In genomic region chr1:127677661-127678580, GRCm38 (mm10) we compare ENCODE assay signal across 8 mouse cellular contexts. TPM values are rescaled to one million over a fixed set of nuclear protein-coding genes. Genes with fewer than 3 reads are reported as not detected.
DNase-seq lines count a peak whose midpoint lies in the region; ATAC-seq and TF ChIP-seq lines count a peak whose summit lies in the region.

No protein-coding gene starts in this region.

- 2% methylated on average over 64 of the region's 64 CpGs for WGBS in forebrain, embryonic 14.5 days
- WGBS in lung, adult 2 months, result 4% methylated on average over 64 of the region's 64 CpGs

- TF ChIP-seq POLR2A in lung, adult 2 months (IDR thresholded peaks at IDR 0.05; ENCODE audit: borderline replicate concordance, extremely low read depth, low read depth, low read length), result peak; percentile 42; the same call in 1 of the 2 replicates

- no peak for TF ChIP-seq CTCF in lung, adult 2 months (IDR thresholded peaks at IDR 0.05; ENCODE audit: insufficient read depth, low read length)

- peak overlapping the region; percentile 55 for H3K4me3 ChIP-seq in forebrain, embryonic 14.5 days (ENCODE audit: low read depth, low read length)
- H3K4me3 ChIP-seq in lung, adult 2 months (replicated peaks; ENCODE audit: extremely low read depth, low read depth, low read length), result peak overlapping the region; percentile 59

- intact Hi-C loops in left cerebral cortex, postnatal 4 days (cut with DNase I), result loop anchor here (5.0 kb wide), 1 partner anchor 176 kb away; no protein-coding TSS in a partner anchor
- intact Hi-C loops in left cerebral cortex, postnatal 14 days (cut with DNase I), result loop anchor here (1.0 kb wide), 1 partner anchor 178 kb away; no protein-coding TSS in a partner anchor

- H3K9ac ChIP-seq in forebrain, embryonic 14.5 days (ENCODE audit: low read length), result peak overlapping the region; percentile 71

- no peaks in the 10 kb centered on the region for H3K9me3 ChIP-seq in forebrain, embryonic 14.5 days (replicated peaks; ENCODE audit: control insufficient read depth, low read length)

- peaks cover 5% of the 10 kb centered on the region; the same call in 1 of the 2 replicates for H3K4me1 ChIP-seq in forebrain, embryonic 14.5 days (ENCODE audit: control insufficient read depth, insufficient read depth, low read length)
- no peaks in the 10 kb centered on the region; the same call in 1 of the 2 replicates for H3K4me1 ChIP-seq in lung, adult 2 months (ENCODE audit: control insufficient read depth, insufficient read depth, low read length)

- ATAC-seq in cerebellum, adult (ENCODE audit: insufficient number of reproducible peaks, low FRiP score, low TSS enrichment), result peak; percentile 75
- peak; percentile 71 for ATAC-seq in forebrain, embryonic 14.5 days
- ATAC-seq in neutrophil, adult 5-6 weeks (ENCODE audit: extremely low read depth, insufficient number of reproducible peaks, low FRiP score, poor library complexity, severe bottlenecking), result peak; percentile 31
- no peak for ATAC-seq in monocyte, adult 5-6 weeks (replicated peaks; ENCODE audit: insufficient number of reproducible peaks, low FRiP score, low TSS enrichment, poor library complexity, severe bottlenecking)

- H3K36me3 ChIP-seq in forebrain, embryonic 14.5 days (ENCODE audit: control insufficient read depth, insufficient read depth, low read length), result no peaks in the 10 kb centered on the region

- DNase-seq in left cerebral cortex, postnatal 4 days, result peak; percentile 14
- no peak for DNase-seq in left cerebral cortex, postnatal 14 days (ENCODE audit: low spot score in 2 of 2)
- DNase-seq in forebrain, embryonic 14.5 days (ENCODE audit: low spot score), result peak; percentile 43
- peak; percentile 18 for DNase-seq in kidney, adult 11 months
- DNase-seq in lung, adult 2 months, result peak; percentile 40

- H3K27ac ChIP-seq in forebrain, embryonic 14.5 days (ENCODE audit: low read depth, low read length), result peak overlapping the region; percentile 52; the same call in 1 of the 2 replicates

- H3K27me3 ChIP-seq in forebrain, embryonic 14.5 days (replicated peaks; ENCODE audit: control insufficient read depth, insufficient read depth, low read length), result peaks cover 29% of the 10 kb centered on the region

- peak overlapping the region; percentile 98 for H3K4me2 ChIP-seq in forebrain, embryonic 14.5 days (ENCODE audit: low read length)

RNA-seq across cellular contexts. Expression of gene Tmem163, which starts 1.4 kb away (rescaled TPM):
- total RNA-seq in left cerebral cortex, postnatal 4 days (2021), result 10 to 100 TPM; 23.8 to 32.5 TPM
- 10 to 100 TPM; 34.3 to 37.5 TPM for total RNA-seq in left cerebral cortex, postnatal 14 days (2021)
- 20.4 and 23.2 TPM in 2 replicates for polyA plus RNA-seq in forebrain, embryonic 14.5 days (2014; fragmentation: Nextera tagmentation; extraction: Ambion mirVana)
- 25.3 and 35.9 TPM in 2 replicates for polyA plus RNA-seq in lung, adult 2 months (2012; rRNA removed)
- 17.9 and 30.6 TPM in 2 replicates for total RNA-seq in neutrophil, adult 5-6 weeks (2017)
- 10.5 to 15.2 TPM (median 12.4 TPM) in 3 replicates for total RNA-seq in monocyte, adult 5-6 weeks (2017)

RNA-seq across cellular contexts. Expression of gene Acmsd, which starts 51.3 kb away (rescaled TPM):
- not detected for total RNA-seq in left cerebral cortex, postnatal 4 days (2021)
- total RNA-seq in left cerebral cortex, postnatal 14 days (2021), result not detected
- not detected in 2 replicates for polyA plus RNA-seq in forebrain, embryonic 14.5 days (2014; fragmentation: Nextera tagmentation; extraction: Ambion mirVana)
- polyA plus RNA-seq in lung, adult 2 months (2012; rRNA removed), result 0.05 TPM in 1 of 2 replicates, not detected in the other
- 0.74 and 1.2 TPM in 2 replicates for total RNA-seq in neutrophil, adult 5-6 weeks (2017)
- total RNA-seq in monocyte, adult 5-6 weeks (2017), result 0.67 TPM in 1 of 3 replicates, not detected in the others

Comparison
In these comparisons a context has a peak if more than half of its experiments do, and no peak if none do; other contexts are left out.
1. DNase-seq: peak in left cerebral cortex, postnatal 4 days (single experiment), forebrain, embryonic 14.5 days (single experiment), kidney, adult 11 months (single experiment) and lung, adult 2 months (single experiment); none in left cerebral cortex, postnatal 14 days (0 of 2).